Mouse (Mus musculus) CH12.LX (cell line): ENCODE data around the gene Trip4. TPM values are rescaled to one million over a fixed set of nuclear protein-coding genes. Genes with fewer than 3 reads are reported as not detected.

Experiments
- DNase-seq: peaks from one replicate; pipeline ENCODE4 v3.0.0-alpha.2; 2013; ENCODE audit errors: extremely low read depth
- H3K27ac ChIP-seq: 2 replicates; pipeline ENCODE4 v1.5.1; 2012; ENCODE audit warnings: low read depth, mild to moderate bottlenecking, control low read depth, moderate library complexity; ENCODE audit not compliant: insufficient read depth
- H3K27me3 ChIP-seq: replicated peaks from 2 replicates; pipeline ENCODE3; 2012; ENCODE audit warnings: inconsistent platforms
- H3K36me3 ChIP-seq, 2 experiments: replicated peaks in 1 of 2; 2 replicates each; pipeline versions ENCODE3 to v1.6.1; 2012; ENCODE audit warnings: inconsistent platforms in 1 of 2, low read length in 1 of 2, mild to moderate bottlenecking in 1 of 2, mixed read lengths in 1 of 2, moderate library complexity in 1 of 2; ENCODE audit not compliant: control insufficient read depth in 1 of 2, insufficient read depth in 1 of 2
- H3K4me1 ChIP-seq, 2 experiments: 2 replicates each; pipeline ENCODE4 v1.6.1; 2012; ENCODE audit warnings: inconsistent platforms in 1 of 2, moderate library complexity in 1 of 2; ENCODE audit not compliant: insufficient read depth in 2 of 2, control insufficient read depth in 1 of 2
- H3K4me2 ChIP-seq: 2 replicates; pipeline ENCODE4 v1.6.1; 2012; ENCODE audit warnings: low read depth, mild to moderate bottlenecking, control low read depth; ENCODE audit not compliant: poor library complexity, insufficient read depth, severe bottlenecking
- H3K4me3 ChIP-seq, 3 experiments: fragments of 150-350 bp in 1 of 3; sonication (generic) in 1 of 3; replicated peaks in 1 of 3; 2 replicates each; pipeline versions ENCODE3 to v1.5.1; 2011 to 2012; ENCODE audit warnings: low read depth in 2 of 3, low read length in 2 of 3, mild to moderate bottlenecking in 2 of 3, moderate library complexity in 2 of 3, control low read depth in 1 of 3, improper control_type of control experiment in 1 of 3, inconsistent platforms in 1 of 3, mixed read lengths in 1 of 3; ENCODE audit not compliant: poor library complexity in 1 of 3
- H3K79me2 ChIP-seq: replicated peaks from 2 replicates; pipeline ENCODE4 v1.6.1; 2012; ENCODE audit warnings: mild to moderate bottlenecking, moderate library complexity; ENCODE audit not compliant: control insufficient read depth, poor library complexity, insufficient read depth, severe bottlenecking; ENCODE audit errors: extremely low read depth
- H3K9ac ChIP-seq: 2 replicates; pipeline ENCODE4 v1.6.1; 2012; ENCODE audit warnings: low read depth, mild to moderate bottlenecking, control low read depth, moderate library complexity; ENCODE audit not compliant: insufficient read depth
- H3K9me3 ChIP-seq: replicated peaks from 2 replicates; pipeline ENCODE3; 2012; ENCODE audit warnings: low read length, inconsistent platforms, mixed read lengths
- CHD1 ChIP-seq: IDR thresholded peaks from 2 replicates; pipeline ENCODE4 v1.6.1; 2012; ENCODE audit warnings: low read depth, low read length, improper control_type of control experiment, inconsistent platforms
- CTCF ChIP-seq, 2 experiments: IDR thresholded peaks in 1 of 2; conservative IDR thresholded peaks in 1 of 2; 2 replicates each; pipeline ENCODE4 v1.5.1; 2011 to 2012; ENCODE audit warnings: low read depth in 2 of 2, low read length in 2 of 2, improper control_type of control experiment in 1 of 2, inconsistent platforms in 1 of 2, mild to moderate bottlenecking in 1 of 2, moderate library complexity in 1 of 2
- GABPA ChIP-seq: IDR thresholded peaks from 2 replicates; pipeline ENCODE4 v1.6.1; 2012; ENCODE audit warnings: low read depth, low read length, improper control_type of control experiment, inconsistent platforms; ENCODE audit not compliant: insufficient replicate concordance
- IRF4 ChIP-seq: IDR thresholded peaks from 2 replicates; pipeline ENCODE4 v1.6.1; 2014; ENCODE audit warnings: low read depth, mild to moderate bottlenecking, inconsistent platforms, low read length, improper control_type of control experiment
- JUND ChIP-seq: conservative IDR thresholded peaks from 2 replicates; pipeline ENCODE4 v1.6.1; 2011; ENCODE audit warnings: low read depth, low read length, improper control_type of control experiment
- KAT2A ChIP-seq: IDR thresholded peaks from 2 replicates; pipeline ENCODE4 v1.6.1; 2012; ENCODE audit warnings: low read length, improper control_type of control experiment, inconsistent platforms; ENCODE audit not compliant: insufficient replicate concordance
- MAFK ChIP-seq: IDR thresholded peaks from 2 replicates; pipeline ENCODE4 v1.6.1; 2011; ENCODE audit warnings: low read length, improper control_type of control experiment; ENCODE audit not compliant: insufficient replicate concordance
- MAX ChIP-seq: IDR thresholded peaks from 2 replicates; pipeline ENCODE4 v1.6.1; 2011; ENCODE audit warnings: low read length, improper control_type of control experiment
- MAZ ChIP-seq: IDR thresholded peaks from 2 replicates; pipeline ENCODE4 v1.6.1; 2012; ENCODE audit warnings: low read depth, mild to moderate bottlenecking, inconsistent platforms, low read length, improper control_type of control experiment, moderate library complexity
- MEF2A ChIP-seq: IDR thresholded peaks from 2 replicates; pipeline ENCODE4 v1.6.1; 2014; ENCODE audit warnings: low read depth, mild to moderate bottlenecking, inconsistent platforms, low read length, improper control_type of control experiment, borderline replicate concordance
- NRF1 ChIP-seq: IDR thresholded peaks from 2 replicates; pipeline ENCODE4 v1.6.1; 2014; ENCODE audit warnings: low read depth, mild to moderate bottlenecking, inconsistent platforms, low read length, improper control_type of control experiment, moderate library complexity
- PAX5 ChIP-seq: IDR thresholded peaks from 2 replicates; pipeline ENCODE4 v1.6.1; 2012; ENCODE audit warnings: low read length, inconsistent platforms, mixed read lengths
- POLR2AphosphoS2 ChIP-seq: IDR thresholded peaks from 2 replicates; pipeline ENCODE4 v1.6.1; 2011; ENCODE audit warnings: low read depth, low read length, improper control_type of control experiment
- RAD21 ChIP-seq: IDR thresholded peaks from 2 replicates; pipeline ENCODE4 v1.6.1; 2011; ENCODE audit warnings: low read depth, mild to moderate bottlenecking, low read length, improper control_type of control experiment, moderate library complexity
- SIN3A ChIP-seq: IDR thresholded peaks from 2 replicates; pipeline ENCODE4 v1.6.1; 2012; ENCODE audit warnings: low read length, improper control_type of control experiment, inconsistent platforms
- TBP ChIP-seq: conservative IDR thresholded peaks from 2 replicates; pipeline ENCODE4 v1.6.1; 2011; ENCODE audit warnings: low read depth, low read length, improper control_type of control experiment
- USF1 ChIP-seq: IDR thresholded peaks from 2 replicates; pipeline ENCODE4 v1.6.1; 2014; ENCODE audit warnings: low read depth, mild to moderate bottlenecking, inconsistent platforms, low read length, improper control_type of control experiment
- ZMIZ1 ChIP-seq: IDR thresholded peaks from 2 replicates; pipeline ENCODE4 v1.6.1; 2012; ENCODE audit warnings: low read depth, mild to moderate bottlenecking, inconsistent platforms, low read length, improper control_type of control experiment
- dilution Hi-C: fragments of 300-500 bp; cut with MboI; formaldehyde crosslinking; loops from 2 replicates; pipeline ENCODE4 v1.14.3; 2020; ENCODE audit warnings: low sequenced_read_pairs; ENCODE audit not compliant: extremely low pct_unique_long_range_greater_than_20kb, extremely low pct_ligation_motif_present
- in situ Hi-C: fragments of 300-500 bp; cut with MboI; formaldehyde crosslinking; loops from 3 replicates; pipeline ENCODE4 v1.14.3; 2019; ENCODE audit warnings: low sequenced_read_pairs, low pct_ligation_motif_present, low pct_unique_long_range_greater_than_20kb, mixed read lengths
- polyA plus RNA-seq: library from polyadenylated mRNA; unstranded; fragments of >175 nt; gene quantifications from 2 replicates; pipeline ENCODE4 v1.2.1, GENCODE M21; 2012; ENCODE audit warnings: low read depth; ENCODE audit not compliant: insufficient read length
- total RNA-seq, 2 experiments: library from RNA; depleted of rRNA; stranded (reverse); fragments of 300-350 nt in 1 of 2; fragments of >200 nt in 1 of 2; gene quantifications; 2 replicates each; pipeline ENCODE4 v1.2.3; 2012 to 2014

The Trip4 gene
- total and polyA plus RNA-seq, 3 experiments = 12.0 to 15.4 (median 14.4) TPM

DNA sequence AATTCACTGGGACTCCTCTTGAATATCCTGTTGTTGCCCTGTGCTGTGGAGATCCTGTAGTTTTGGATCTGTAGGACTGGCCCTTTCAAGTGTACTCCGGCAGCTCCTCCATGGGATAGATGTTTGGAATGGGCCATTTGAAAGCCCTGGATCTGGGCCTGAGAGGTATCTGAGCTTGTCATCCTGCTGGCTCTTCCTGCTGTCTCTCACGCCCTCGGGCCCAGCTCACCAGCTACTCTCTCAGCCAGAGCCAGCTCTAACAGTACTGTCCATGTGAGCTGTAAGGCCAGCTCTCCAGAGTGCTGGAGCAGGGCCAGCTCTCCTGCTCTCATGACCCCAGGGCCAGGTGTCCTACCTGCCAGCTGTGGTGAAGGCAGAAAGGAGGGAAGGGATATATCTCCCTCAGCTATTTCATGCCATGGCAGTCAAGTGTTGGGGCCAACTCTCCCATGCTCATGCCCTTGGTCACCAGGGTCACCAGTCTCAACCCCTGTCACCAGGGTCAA, 42.5 kb upstream of the Trip4 start:
- in situ Hi-C loops (no loop called here), dilution Hi-C loops (no loop called here)
- H3K4me2 ChIP-seq = no peak overlapping the region
- no peaks in the 10 kb centered on the region for H3K27me3 ChIP-seq
- no peak overlapping the region for H3K4me3 ChIP-seq
- H3K79me2 ChIP-seq = no peaks in the 10 kb centered on the region
- TF ChIP-seq TBP = no peak
- TF ChIP-seq JUND = no peak
- no peak for TF ChIP-seq USF1
- no peak for TF ChIP-seq SIN3A
- TF ChIP-seq MEF2A = no peak
- TF ChIP-seq KAT2A = no peak
- TF ChIP-seq GABPA = no peak
- no peak for TF ChIP-seq IRF4
- TF ChIP-seq MAFK = no peak
- no peak for TF ChIP-seq MAX
- no peak for TF ChIP-seq CHD1
- no peak for TF ChIP-seq POLR2AphosphoS2
- no peak for TF ChIP-seq MAZ
- TF ChIP-seq RAD21 = no peak
- no peak for TF ChIP-seq ZMIZ1
- no peak for TF ChIP-seq PAX5
- no peak for TF ChIP-seq CTCF (conservative IDR thresholded peaks at IDR 0.05 in 1 of 2, IDR thresholded peaks at IDR 0.05 in 1 of 2; ENCODE audit: low read depth in 2 of 2, low read length in 2 of 2)
- TF ChIP-seq NRF1 = no peak
- no peak overlapping the region for H3K27ac ChIP-seq
- H3K36me3 ChIP-seq = peaks cover 15 to 46% of the 10 kb centered on the region in 2 experiments
- H3K4me1 ChIP-seq = no peaks in the 10 kb centered on the region; a peak in 1 of 4 replicates
- no peak for DNase-seq
- H3K9me3 ChIP-seq = no peaks in the 10 kb centered on the region
- H3K9ac ChIP-seq = no peak overlapping the region

DNA sequence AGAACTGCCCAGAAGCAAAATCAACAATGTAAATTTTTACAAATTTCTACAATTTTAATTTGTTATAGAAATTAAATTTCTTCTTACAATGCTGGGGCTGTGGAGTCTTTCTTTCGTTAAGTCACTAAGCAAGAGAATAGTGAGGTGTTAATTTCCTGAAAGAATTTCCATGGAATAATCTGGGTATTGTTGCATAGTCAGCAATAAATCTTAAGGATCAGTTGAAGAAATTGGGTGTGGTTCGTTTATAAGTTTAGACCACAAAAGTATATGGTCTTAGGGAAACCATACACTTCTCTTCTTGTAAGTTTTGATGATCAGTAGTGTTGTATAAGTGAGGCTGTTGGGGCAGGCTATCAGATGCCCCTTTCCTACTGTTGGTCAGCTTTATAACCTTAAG, 29.0 kb upstream of the Trip4 start:
- peaks cover 12% of the 10 kb centered on the region for H3K79me2 ChIP-seq
- TF ChIP-seq MAX (no peak), MAFK (peak; percentile 70)
- DNase-seq = no peak
- peaks cover 5 to 18% of the 10 kb centered on the region in 2 experiments for H3K36me3 ChIP-seq
- in situ Hi-C loops = no loop called here
- H3K9me3 ChIP-seq = no peaks in the 10 kb centered on the region
- H3K27ac ChIP-seq = no peak overlapping the region
- dilution Hi-C loops = no loop called here
- H3K4me3 ChIP-seq = no peak overlapping the region
- H3K27me3 ChIP-seq = no peaks in the 10 kb centered on the region
- H3K4me2 ChIP-seq = no peak overlapping the region
- no peak overlapping the region for H3K9ac ChIP-seq
- no peaks in the 10 kb centered on the region for H3K4me1 ChIP-seq
